Mouse (Mus musculus) ES-Bruce4 (cell line): ENCODE data around the gene Ugt1a7c.

Source experiments
- CTCF ChIP-seq: IDR thresholded peaks from one replicate; pipeline ENCODE4 v1.8.1; 2011; ENCODE audit warnings: low read depth, low read length
- POLR2A ChIP-seq: IDR thresholded peaks from one replicate; pipeline ENCODE4 v1.8.1; 2011; ENCODE audit warnings: low read length; ENCODE audit not compliant: insufficient read depth

- no peak for TF ChIP-seq POLR2A
- no peak for TF ChIP-seq CTCF
Observed at GRCm38 (mm10) chr1:88077128-88077527, 17.7 kb upstream of the Ugt1a7c start.
